Mouse (Mus musculus): ENCODE data around the gene Ciao2a.

DNA sequence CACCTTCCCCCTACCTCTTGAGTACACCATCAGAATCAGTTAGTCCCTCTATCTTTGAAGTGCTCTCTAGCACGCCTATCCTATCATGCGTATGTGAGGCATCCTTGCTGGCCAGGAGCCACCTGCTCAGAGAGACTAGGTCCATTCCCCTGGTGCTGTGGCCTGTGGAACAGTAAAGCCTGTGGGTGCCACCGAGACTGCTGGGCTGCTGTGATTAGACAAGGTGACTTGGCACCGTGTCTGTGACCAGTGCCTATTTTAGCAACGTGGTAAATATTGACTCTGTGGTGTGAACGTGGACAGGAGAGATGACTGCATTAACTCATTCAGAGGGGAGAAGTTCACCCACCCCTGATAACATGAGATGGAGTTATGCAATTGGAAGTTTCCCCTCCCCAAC is 53.4 kb downstream of the Ciao2a start:
- TF ChIP-seq ZNF384 (IDR thresholded peaks at IDR 0.05; ENCODE audit: low read depth, low read length), result no peak
- no peak for TF ChIP-seq HCFC1 (IDR thresholded peaks at IDR 0.05; ENCODE audit: borderline replicate concordance, insufficient read depth, low read length)
- no peak for TF ChIP-seq CHD2 (IDR thresholded peaks at IDR 0.05; ENCODE audit: low read depth, low read length)
- no peak for TF ChIP-seq MAFK (IDR thresholded peaks at IDR 0.05; ENCODE audit: insufficient read depth, low read depth, low read length)

All from ES-E14 (cell line).